24 mouse cellular contexts compared by ENCODE assay signal in genomic region chr9:120661641-120662227, GRCm38 (mm10).
DNase-seq lines count a peak whose midpoint lies in the region; ATAC-seq lines count a peak whose summit lies in the region.
"Had no signal": no experiment of that assay in that cellular context is flagged by ENCODE, and none has a peak within 500 bp of the region (broad histone marks: within the 10 kb centered on the region; RNA-seq: fewer than 3 reads in every experiment).

No protein-coding gene starts in this region.

- no peak overlapping the region for H3K9ac ChIP-seq in embryonic facial prominence, embryonic 15.5 days
- H3K9ac ChIP-seq in limb, embryonic 12.5 days (replicated peaks): no peak overlapping the region
- H3K9ac ChIP-seq in midbrain, embryonic 13.5 days (replicated peaks): no peak overlapping the region
- H3K9ac ChIP-seq: forebrain, embryonic 13.5 days; forebrain, postnatal 0 days; heart, embryonic 15.5 days; hindbrain, embryonic 13.5 days had no signal

- no peak for DNase-seq in embryonic facial prominence, embryonic 10.5 days (ENCODE audit: low spot score)
- DNase-seq in heart, adult 11 months: peak; percentile 92
- DNase-seq in heart, adult 8-10 months (ENCODE audit: low spot score): no peak
- no peak for DNase-seq in limb, embryonic 10.5 days (ENCODE audit: low spot score)
- no peak for DNase-seq in lung, postnatal 14 days
- DNase-seq: adrenal gland, postnatal 10 days; B cell, adult 2 months; cerebellum, adult 18-20 months; cerebellum, adult 9-11 months; cerebellum, postnatal 36 days; forebrain, postnatal 0 days; gastrocnemius, postnatal 14 days; heart, postnatal 14 days had no signal

- no peak overlapping the region for H3K4me3 ChIP-seq in embryonic facial prominence, embryonic 15.5 days (replicated peaks)
- no peak overlapping the region for H3K4me3 ChIP-seq in embryonic facial prominence, embryonic 10.5 days
- no peak overlapping the region for H3K4me3 ChIP-seq in limb, embryonic 12.5 days (replicated peaks)
- no peak overlapping the region for H3K4me3 ChIP-seq in limb, embryonic 10.5 days
- no peak overlapping the region for H3K4me3 ChIP-seq in midbrain, embryonic 13.5 days (replicated peaks)
- H3K4me3 ChIP-seq: erythroblast, embryonic 14.5 days; forebrain, embryonic 13.5 days; heart, embryonic 10.5 days; heart, embryonic 15.5 days; hindbrain, embryonic 13.5 days had no signal

- no peaks in the 10 kb centered on the region for H3K9me3 ChIP-seq in embryonic facial prominence, embryonic 15.5 days (replicated peaks)
- H3K9me3 ChIP-seq in embryonic facial prominence, embryonic 10.5 days: no peaks in the 10 kb centered on the region
- H3K9me3 ChIP-seq in limb, embryonic 12.5 days: no peaks in the 10 kb centered on the region
- H3K9me3 ChIP-seq in limb, embryonic 10.5 days (replicated peaks): no peaks in the 10 kb centered on the region
- no peaks in the 10 kb centered on the region for H3K9me3 ChIP-seq in midbrain, embryonic 13.5 days
- H3K9me3 ChIP-seq: forebrain, embryonic 13.5 days; heart, embryonic 10.5 days; heart, embryonic 15.5 days; hindbrain, embryonic 13.5 days had no signal

- no peaks in the 10 kb centered on the region for H3K36me3 ChIP-seq in embryonic facial prominence, embryonic 15.5 days
- H3K36me3 ChIP-seq in embryonic facial prominence, embryonic 10.5 days (replicated peaks): no peaks in the 10 kb centered on the region
- no peaks in the 10 kb centered on the region for H3K36me3 ChIP-seq in limb, embryonic 12.5 days
- H3K36me3 ChIP-seq in limb, embryonic 10.5 days: no peaks in the 10 kb centered on the region
- no peaks in the 10 kb centered on the region for H3K36me3 ChIP-seq in midbrain, embryonic 13.5 days
- H3K36me3 ChIP-seq: G1E; heart, embryonic 10.5 days; heart, embryonic 15.5 days; hindbrain, embryonic 13.5 days had no signal

- no peaks in the 10 kb centered on the region for H3K27me3 ChIP-seq in embryonic facial prominence, embryonic 15.5 days
- H3K27me3 ChIP-seq in embryonic facial prominence, embryonic 10.5 days (replicated peaks; ENCODE audit: low read depth, poor library complexity, severe bottlenecking): peaks cover 4% of the 10 kb centered on the region; the same call in 1 of the 2 replicates
- H3K27me3 ChIP-seq in limb, embryonic 12.5 days: no peaks in the 10 kb centered on the region
- H3K27me3 ChIP-seq in limb, embryonic 10.5 days (ENCODE audit: low read depth, poor library complexity, severe bottlenecking): no peaks in the 10 kb centered on the region
- 0 out of 2 replicates have a peak, but pooled peaks cover 2% of the 10 kb centered on the region for H3K27me3 ChIP-seq in midbrain, embryonic 13.5 days
- H3K27me3 ChIP-seq: forebrain, embryonic 13.5 days; heart, embryonic 15.5 days; hindbrain, embryonic 13.5 days had no signal

- no peak overlapping the region for H3K4me2 ChIP-seq in embryonic facial prominence, embryonic 15.5 days (replicated peaks)
- no peak overlapping the region for H3K4me2 ChIP-seq in limb, embryonic 12.5 days
- no peak overlapping the region for H3K4me2 ChIP-seq in midbrain, embryonic 13.5 days (replicated peaks)
- H3K4me2 ChIP-seq: forebrain, embryonic 13.5 days; heart, embryonic 15.5 days; hindbrain, embryonic 13.5 days had no signal

- 77% methylated on average over 7 of the region's 7 CpGs for WGBS in embryonic facial prominence, embryonic 15.5 days
- WGBS in embryonic facial prominence, embryonic 10.5 days: 90% methylated on average over 7 of the region's 7 CpGs
- 87% methylated on average over 7 of the region's 7 CpGs for WGBS in limb, embryonic 12.5 days
- WGBS in limb, embryonic 10.5 days: 89% methylated on average over 7 of the region's 7 CpGs
- WGBS in midbrain, embryonic 13.5 days: 89% methylated on average over 7 of the region's 7 CpGs

- ATAC-seq in embryonic facial prominence, embryonic 15.5 days (ENCODE audit: insufficient number of reproducible peaks, low FRiP score, low TSS enrichment, low read depth): no peak
- no peak for ATAC-seq in limb, embryonic 12.5 days (ENCODE audit: insufficient number of reproducible peaks, insufficient read depth, low FRiP score, low TSS enrichment, low read depth)
- ATAC-seq in midbrain, embryonic 13.5 days: no peak
- ATAC-seq: CD4-positive, CD25-positive, alpha-beta regulatory T cell, adult 4 months; forebrain, embryonic 13.5 days; forebrain, postnatal 0 days; intestine, embryonic 16.5 days had no signal

- peaks cover 21% of the 10 kb centered on the region; the same call in 1 of the 2 replicates for H3K4me1 ChIP-seq in embryonic facial prominence, embryonic 15.5 days
- peaks cover 18% of the 10 kb centered on the region for H3K4me1 ChIP-seq in embryonic facial prominence, embryonic 10.5 days
- H3K4me1 ChIP-seq in limb, embryonic 12.5 days (replicated peaks): peaks cover 14% of the 10 kb centered on the region
- H3K4me1 ChIP-seq in limb, embryonic 10.5 days: peaks cover 14% of the 10 kb centered on the region
- H3K4me1 ChIP-seq in midbrain, embryonic 13.5 days (replicated peaks): peaks cover 4% of the 10 kb centered on the region; the same call in 1 of the 2 replicates
- H3K4me1 ChIP-seq: forebrain, embryonic 13.5 days; heart, embryonic 10.5 days; heart, embryonic 15.5 days; hindbrain, embryonic 13.5 days had no signal

- 0 out of 2 replicates have a peak overlapping the region, but pooled peaks have one; percentile 7 for H3K27ac ChIP-seq in embryonic facial prominence, embryonic 15.5 days (replicated peaks)
- no peak overlapping the region for H3K27ac ChIP-seq in embryonic facial prominence, embryonic 10.5 days (replicated peaks)
- H3K27ac ChIP-seq in limb, embryonic 12.5 days: peak overlapping the region; percentile 29; the same call in 1 of the 2 replicates
- no peak overlapping the region for H3K27ac ChIP-seq in limb, embryonic 10.5 days
- H3K27ac ChIP-seq in midbrain, embryonic 13.5 days: no peak overlapping the region
- H3K27ac ChIP-seq: forebrain, embryonic 13.5 days; heart, embryonic 10.5 days; heart, embryonic 15.5 days; hindbrain, embryonic 13.5 days had no signal

Comparison
In these comparisons a context has a peak if more than half of its experiments do, and no peak if none do; other contexts are left out.
1. H3K27ac ChIP-seq: peak in embryonic facial prominence, embryonic 15.5 days (single experiment) and limb, embryonic 12.5 days (single experiment); none in embryonic facial prominence, embryonic 10.5 days (single experiment), limb, embryonic 10.5 days (single experiment) and midbrain, embryonic 13.5 days (single experiment).